Mouse (Mus musculus) heart, embryonic 15.5 days (tissue): ENCODE results near the gene Ptrh2. TPM values are rescaled to one million over a fixed set of nuclear protein-coding genes. Genes with fewer than 3 reads are reported as not detected.

Experiments
- ATAC-seq: fragments of 200-750 bp; cut with Nextera tagmentation; replicated peaks from 2 replicates; pipeline ENCODE4 v1.8.0; 2017; ENCODE audit warnings: low read depth, moderate TSS enrichment; ENCODE audit not compliant: insufficient number of reproducible peaks, insufficient read depth, low FRiP score
- H3K27ac ChIP-seq: fragments of 300-500 bp; sonication (generic); 2 replicates; pipeline ENCODE4 v1.5.1; 2015; ENCODE audit warnings: mild to moderate bottlenecking, inconsistent platforms
- H3K27me3 ChIP-seq: fragments of 300-500 bp; sonication (generic); 2 replicates; pipeline ENCODE4 v1.6.1; 2015; ENCODE audit warnings: inconsistent platforms
- H3K36me3 ChIP-seq: fragments of 300-500 bp; sonication (generic); 2 replicates; pipeline ENCODE4 v1.6.1; 2015; ENCODE audit warnings: mild to moderate bottlenecking, inconsistent platforms
- H3K4me1 ChIP-seq: fragments of 300-500 bp; sonication (generic); replicated peaks from 2 replicates; pipeline ENCODE4 v1.6.1; 2015; ENCODE audit warnings: inconsistent platforms
- H3K4me2 ChIP-seq: fragments of 300-500 bp; sonication (generic); 2 replicates; pipeline ENCODE4 v1.6.1; 2015; ENCODE audit warnings: inconsistent platforms, mild to moderate bottlenecking, moderate library complexity
- H3K4me3 ChIP-seq: fragments of 300-500 bp; sonication (generic); 2 replicates; pipeline ENCODE4 v1.5.1; 2015; ENCODE audit warnings: mild to moderate bottlenecking, inconsistent platforms
- H3K9ac ChIP-seq: fragments of 300-500 bp; sonication (generic); 2 replicates; pipeline ENCODE4 v1.6.1; 2015; ENCODE audit warnings: mild to moderate bottlenecking, inconsistent platforms
- H3K9me3 ChIP-seq: fragments of 300-500 bp; sonication (generic); replicated peaks from 2 replicates; pipeline ENCODE4 v1.6.1; 2016; ENCODE audit warnings: inconsistent platforms
- WGBS: fragments of 180-500 bp; shearing (Covaris S2); methylation state at CpG from one replicate; pipeline ENCODE4 v1.1.7; 2015; ENCODE audit warnings: mixed read lengths; 5-methylcytosine and 5-hydroxymethylcytosine counted together
- polyA plus RNA-seq: library from polyadenylated mRNA; unstranded; fragments of >200 nt; fragmentation: Nextera tagmentation; extraction: Ambion mirVana; gene quantifications from 2 replicates; pipeline ENCODE4 v1.2.1, GENCODE M21; 2015

The Ptrh2 gene
- polyA plus RNA-seq, 1 experiment from 2014 or later: 16.1 TPM

DNA sequence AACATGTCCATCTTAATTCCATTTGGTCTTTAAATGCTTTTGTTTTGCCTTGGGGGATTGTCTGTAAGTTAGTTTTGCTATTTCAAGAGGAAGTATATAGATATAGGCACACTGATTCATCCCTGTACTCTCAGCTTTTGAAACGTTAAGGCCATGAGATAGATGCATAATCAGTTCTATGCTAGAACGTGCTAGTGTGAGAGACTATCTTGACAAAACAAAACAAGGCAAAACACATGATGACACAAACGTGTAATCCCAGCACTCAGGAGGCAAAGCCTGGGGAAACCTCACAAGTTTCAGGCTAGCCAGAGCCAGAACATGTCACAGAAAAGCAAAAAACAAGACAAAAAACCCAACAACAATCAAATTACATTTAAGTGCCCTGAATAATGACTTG is 11.0 kb upstream of the Ptrh2 start:
- H3K36me3 ChIP-seq: no peaks in the 10 kb centered on the region
- no peaks in the 10 kb centered on the region for H3K27me3 ChIP-seq
- no peak for ATAC-seq
- no peaks in the 10 kb centered on the region for H3K9me3 ChIP-seq
- no peak overlapping the region for H3K4me2 ChIP-seq
- WGBS: 69% methylated on average over 3 of the region's 3 CpGs
- no peak overlapping the region for H3K27ac ChIP-seq
- peaks cover 8% of the 10 kb centered on the region; the same call in 1 of the 2 replicates for H3K4me1 ChIP-seq
- no peak overlapping the region for H3K9ac ChIP-seq
- H3K4me3 ChIP-seq: no peak overlapping the region

DNA sequence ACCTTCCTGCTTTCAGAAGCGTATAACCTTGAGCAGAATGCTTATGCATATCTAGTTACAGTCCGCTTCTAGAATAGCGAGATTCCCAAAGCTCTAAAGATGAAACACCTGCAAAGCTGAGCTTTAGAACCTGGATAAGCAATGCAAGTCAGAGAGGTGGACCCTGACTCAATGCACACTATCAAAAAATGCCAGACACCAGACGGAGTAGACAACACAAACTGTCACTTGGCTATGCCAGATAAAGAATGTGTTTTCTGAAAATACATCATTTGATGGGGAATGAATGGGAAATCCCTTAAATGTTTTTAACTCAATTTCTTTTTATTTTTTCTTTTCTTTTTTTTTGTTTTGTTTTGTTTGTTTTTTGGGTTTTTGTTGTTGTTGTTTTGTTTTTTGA is 8.3 kb upstream of the Ptrh2 start:
- no peak overlapping the region for H3K9ac ChIP-seq
- no peak overlapping the region for H3K27ac ChIP-seq
- H3K4me1 ChIP-seq: peaks cover 8% of the 10 kb centered on the region; the same call in 1 of the 2 replicates
- no peak overlapping the region for H3K4me3 ChIP-seq
- no peaks in the 10 kb centered on the region for H3K27me3 ChIP-seq
- no peak overlapping the region for H3K4me2 ChIP-seq
- 87% methylated on average over 4 of the region's 4 CpGs for WGBS
- no peaks in the 10 kb centered on the region for H3K9me3 ChIP-seq
- ATAC-seq: no peak
- H3K36me3 ChIP-seq: no peaks in the 10 kb centered on the region

DNA sequence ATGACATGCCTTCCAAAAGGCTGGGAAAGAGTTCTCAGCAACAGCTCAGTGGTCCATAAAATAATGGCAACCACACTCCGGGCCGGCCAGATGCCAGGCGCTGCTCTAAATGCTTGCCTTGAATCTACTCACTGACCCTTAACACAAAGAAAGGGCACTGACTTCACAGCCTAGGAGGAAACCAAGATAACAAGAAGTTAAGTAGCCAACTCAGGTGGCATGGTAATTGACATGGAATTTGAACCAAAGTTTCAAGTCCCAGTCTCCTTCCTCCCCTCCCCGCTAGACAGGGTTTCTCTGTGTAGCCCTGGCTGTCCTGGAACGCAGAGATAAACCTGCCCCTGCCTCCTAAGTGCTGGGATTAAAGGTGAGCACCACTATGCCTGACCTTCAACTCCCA is 4.8 kb upstream of the Ptrh2 start:
- Histone ChIP-seq H3K36me3 (no peaks in the 10 kb centered on the region), H3K27me3 (no peaks in the 10 kb centered on the region), H3K27ac (no peak overlapping the region), H3K4me3 (no peak overlapping the region), H3K4me2 (no peak overlapping the region), H3K4me1 (peaks cover 11% of the 10 kb centered on the region), H3K9ac (no peak overlapping the region), H3K9me3 (no peaks in the 10 kb centered on the region)
- no peak for ATAC-seq
- 73% methylated on average over 5 of the region's 5 CpGs for WGBS

DNA sequence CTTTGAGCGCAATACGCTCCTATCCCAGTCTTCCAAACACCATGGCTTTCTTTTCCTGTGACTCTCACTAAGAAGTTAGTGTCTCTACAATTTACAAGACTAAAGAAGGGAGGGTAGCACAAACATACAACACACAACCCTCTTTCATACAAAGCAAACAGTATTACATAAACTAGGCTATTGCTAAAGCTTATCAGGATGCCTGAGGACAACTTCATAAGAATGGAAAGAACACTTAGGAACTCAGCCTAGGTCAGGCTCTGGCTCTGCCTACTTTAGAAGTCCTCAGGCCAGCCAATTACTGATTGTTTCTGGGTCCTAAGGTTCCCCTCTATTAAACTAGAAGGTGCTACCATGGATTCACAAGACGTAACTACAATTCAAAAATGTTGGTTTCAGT is 3.1 kb upstream of the Ptrh2 start:
- H3K27ac ChIP-seq: no peak overlapping the region
- no peaks in the 10 kb centered on the region for H3K27me3 ChIP-seq
- 94% methylated on average over 3 of the region's 3 CpGs for WGBS
- no peak for ATAC-seq
- H3K9me3 ChIP-seq: no peaks in the 10 kb centered on the region
- H3K4me2 ChIP-seq: no peak overlapping the region
- H3K36me3 ChIP-seq: no peaks in the 10 kb centered on the region
- H3K4me1 ChIP-seq: peaks cover 22% of the 10 kb centered on the region
- H3K4me3 ChIP-seq: no peak overlapping the region
- H3K9ac ChIP-seq: 0 out of 2 replicates have a peak overlapping the region, but pooled peaks have one; percentile 7

DNA sequence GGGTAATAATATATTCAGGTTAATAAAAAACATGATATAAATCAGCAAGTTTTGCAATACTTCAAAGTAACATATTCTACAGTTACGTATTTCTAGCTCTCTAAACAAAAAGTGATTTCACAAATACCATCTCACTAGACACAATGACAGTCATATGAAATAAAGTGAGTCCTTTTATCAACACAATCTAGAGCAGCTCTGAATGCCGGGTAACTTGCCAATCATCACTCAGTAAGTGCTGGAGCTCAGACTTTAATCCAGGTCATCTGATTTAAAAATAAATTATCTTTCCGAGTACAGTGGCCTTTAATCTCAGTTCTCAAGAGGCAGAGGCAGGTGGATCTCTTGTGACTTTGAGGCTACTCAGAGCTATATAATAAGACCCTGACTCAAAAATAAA is 2.4 kb upstream of the Ptrh2 start:
- Histone ChIP-seq H3K27ac (no peak overlapping the region), H3K4me2 (no peak overlapping the region), H3K4me3 (no peak overlapping the region), H3K9ac (no peak overlapping the region), H3K9me3 (no peaks in the 10 kb centered on the region), H3K36me3 (no peaks in the 10 kb centered on the region), H3K4me1 (peaks cover 22% of the 10 kb centered on the region), H3K27me3 (no peaks in the 10 kb centered on the region)
- 63% methylated on average over 3 of the region's 3 CpGs for WGBS
- no peak for ATAC-seq

DNA sequence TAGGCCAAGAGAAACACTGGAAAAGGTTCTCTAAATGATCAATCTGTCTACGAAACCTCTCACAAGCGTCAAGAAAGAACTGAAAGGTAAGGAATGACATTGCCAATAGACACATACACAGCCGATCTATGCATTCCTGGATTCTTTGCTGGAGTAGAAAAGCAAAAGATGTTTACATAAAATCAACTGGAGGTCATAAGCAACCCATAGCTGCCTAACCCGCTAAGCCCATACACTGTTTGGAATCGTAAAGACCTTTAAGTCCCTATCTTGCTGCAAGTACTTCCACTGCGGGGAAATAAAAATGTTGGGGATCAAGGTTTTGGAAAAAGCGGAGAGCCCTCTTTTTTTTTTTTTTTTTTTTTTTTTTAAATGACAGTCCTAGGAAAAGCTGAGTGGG is 924 bp upstream of the Ptrh2 start:
- peak overlapping the region; percentile 91; the same call in 1 of the 2 replicates for H3K27ac ChIP-seq
- WGBS: 30% methylated on average over 7 of the region's 7 CpGs
- H3K27me3 ChIP-seq: no peaks in the 10 kb centered on the region
- ATAC-seq: no peak
- peak overlapping the region; percentile 80 for H3K9ac ChIP-seq
- peak overlapping the region; percentile 67 for H3K4me3 ChIP-seq
- H3K9me3 ChIP-seq: no peaks in the 10 kb centered on the region
- H3K36me3 ChIP-seq: no peaks in the 10 kb centered on the region; the same call in 1 of the 2 replicates
- peaks cover 24% of the 10 kb centered on the region for H3K4me1 ChIP-seq
- H3K4me2 ChIP-seq: peak overlapping the region; percentile 76

DNA sequence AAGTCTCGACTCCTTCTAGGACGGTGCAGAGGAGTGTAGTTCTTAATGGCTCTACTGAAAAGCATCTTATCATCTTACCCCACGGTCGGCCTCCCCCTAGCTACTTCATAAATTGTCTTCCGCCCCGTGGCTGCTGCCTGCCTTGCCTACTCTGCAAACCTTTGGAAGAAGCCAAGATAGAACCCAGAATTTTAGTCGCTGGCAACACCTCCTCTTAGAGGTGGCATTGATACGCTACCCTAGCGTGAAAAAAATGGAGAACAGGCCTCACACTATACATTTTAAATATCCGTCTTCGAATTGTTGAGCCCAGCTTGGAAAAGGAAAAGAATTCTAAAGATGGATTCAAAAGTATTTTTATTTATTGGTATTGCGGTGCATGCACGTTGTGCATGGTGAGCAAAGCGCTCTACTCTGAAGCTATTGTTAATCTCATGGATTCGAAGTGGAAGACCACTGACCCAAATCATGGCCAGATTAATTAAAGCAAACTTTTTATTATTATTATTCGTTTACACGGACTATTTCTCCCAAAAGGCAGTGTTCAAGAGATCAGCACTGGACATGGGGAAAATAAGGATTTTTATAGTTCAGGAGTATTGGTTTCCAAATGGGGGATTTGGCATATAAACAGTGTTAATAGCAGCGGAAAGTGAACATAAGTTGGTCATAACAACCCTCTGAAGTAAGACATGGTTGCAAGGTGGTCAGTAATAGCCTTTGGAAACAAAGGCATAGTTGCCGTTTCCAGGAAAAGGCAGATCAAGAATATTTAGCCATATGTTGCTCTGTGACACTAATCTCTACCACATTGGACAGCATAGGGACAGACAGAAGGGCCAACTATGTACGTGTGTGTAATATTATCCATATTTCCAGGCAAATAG is 584 bp downstream of the Ptrh2 start:
- peak overlapping the region; percentile 91 for H3K27ac ChIP-seq
- H3K4me3 ChIP-seq: peak overlapping the region; percentile 67
- peak overlapping the region; percentile 76 for H3K4me2 ChIP-seq
- H3K9me3 ChIP-seq: no peaks in the 10 kb centered on the region
- H3K36me3 ChIP-seq: peaks cover 9% of the 10 kb centered on the region
- no peaks in the 10 kb centered on the region for H3K27me3 ChIP-seq
- H3K4me1 ChIP-seq: peaks cover 24% of the 10 kb centered on the region
- WGBS: 7% methylated on average over 20 of the region's 20 CpGs
- H3K9ac ChIP-seq: peak overlapping the region; percentile 80
- ATAC-seq: no peak

DNA sequence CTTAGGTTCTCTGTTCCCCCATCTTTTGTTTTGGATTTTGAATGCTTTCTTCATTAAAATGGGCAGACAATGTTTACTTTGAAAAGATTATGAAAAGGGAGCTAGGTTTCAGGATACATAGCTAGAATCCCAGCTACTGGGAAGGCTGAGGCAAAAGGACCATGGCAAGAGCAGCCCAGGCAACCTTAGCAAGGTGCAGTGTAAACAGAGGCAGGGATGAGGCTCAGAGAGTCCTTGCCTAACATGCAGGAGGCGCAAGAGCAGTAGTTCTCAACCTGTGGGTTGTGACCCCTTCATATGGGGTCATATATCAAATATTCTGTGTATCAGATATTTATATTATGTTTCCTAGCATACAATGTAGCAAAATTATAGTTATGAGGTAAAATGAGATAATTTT is 1.6 kb downstream of the Ptrh2 start:
- Histone ChIP-seq H3K4me2 (peak overlapping the region; percentile 76), H3K9ac (no peak overlapping the region), H3K27ac (no peak overlapping the region), H3K4me1 (peaks cover 24% of the 10 kb centered on the region), H3K4me3 (0 out of 2 replicates have a peak overlapping the region, but pooled peaks have one; percentile 67), H3K36me3 (peaks cover 19% of the 10 kb centered on the region), H3K9me3 (no peaks in the 10 kb centered on the region), H3K27me3 (no peaks in the 10 kb centered on the region)
- 97% methylated on average over 1 of the region's 1 CpGs for WGBS
- ATAC-seq: no peak

DNA sequence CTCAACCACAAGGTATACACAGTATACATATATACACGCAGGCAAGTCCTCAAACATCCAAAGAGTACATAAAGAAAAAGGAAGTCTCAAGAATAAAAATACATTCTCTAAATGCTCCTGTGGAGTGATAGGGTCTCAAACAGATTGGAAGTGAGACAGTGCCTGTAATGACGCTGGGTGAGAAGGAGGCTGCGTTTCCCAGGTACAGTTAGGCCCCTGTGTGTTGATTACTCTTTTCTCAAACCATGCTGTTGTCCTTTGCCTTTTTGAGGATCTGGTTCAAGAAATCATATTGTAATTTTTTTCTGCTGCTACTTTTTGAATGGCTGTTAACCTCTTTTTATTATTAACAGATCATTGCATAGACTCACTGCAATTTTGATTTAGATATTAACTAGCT is 6.6 kb downstream of the Ptrh2 start:
- H3K36me3 ChIP-seq: peaks cover 59% of the 10 kb centered on the region
- H3K4me3 ChIP-seq: no peak overlapping the region
- WGBS: 92% methylated on average over 3 of the region's 3 CpGs
- H3K4me2 ChIP-seq: no peak overlapping the region
- ATAC-seq: no peak
- no peaks in the 10 kb centered on the region for H3K9me3 ChIP-seq
- H3K4me1 ChIP-seq: peaks cover 3% of the 10 kb centered on the region
- H3K27me3 ChIP-seq: no peaks in the 10 kb centered on the region
- no peak overlapping the region for H3K27ac ChIP-seq
- no peak overlapping the region for H3K9ac ChIP-seq

DNA sequence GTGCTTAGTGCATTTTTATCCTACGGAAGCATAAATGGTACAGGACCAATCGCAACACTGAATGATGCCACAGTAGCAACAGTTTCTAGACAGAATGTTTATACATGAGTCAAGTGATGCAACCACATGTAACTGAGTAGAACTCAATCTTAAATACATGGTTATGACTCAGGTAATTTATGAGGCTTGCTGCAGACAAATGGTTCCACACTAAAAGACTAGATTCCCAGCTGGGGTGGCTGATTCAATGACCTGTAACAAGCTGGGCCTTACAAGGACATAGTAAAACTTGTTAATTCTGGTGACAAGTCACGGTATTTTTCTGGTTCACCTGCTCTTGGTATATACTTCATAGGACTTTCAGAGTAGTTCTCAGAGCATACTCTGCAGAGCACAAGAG is 7.7 kb downstream of the Ptrh2 start:
- Histone ChIP-seq H3K4me3 (no peak overlapping the region), H3K27me3 (no peaks in the 10 kb centered on the region), H3K4me2 (no peak overlapping the region), H3K36me3 (peaks cover 67% of the 10 kb centered on the region), H3K4me1 (peaks cover 2% of the 10 kb centered on the region; the same call in 1 of the 2 replicates), H3K27ac (no peak overlapping the region), H3K9me3 (no peaks in the 10 kb centered on the region), H3K9ac (no peak overlapping the region)
- no peak for ATAC-seq
- 90% methylated on average over 3 of the region's 3 CpGs for WGBS

DNA sequence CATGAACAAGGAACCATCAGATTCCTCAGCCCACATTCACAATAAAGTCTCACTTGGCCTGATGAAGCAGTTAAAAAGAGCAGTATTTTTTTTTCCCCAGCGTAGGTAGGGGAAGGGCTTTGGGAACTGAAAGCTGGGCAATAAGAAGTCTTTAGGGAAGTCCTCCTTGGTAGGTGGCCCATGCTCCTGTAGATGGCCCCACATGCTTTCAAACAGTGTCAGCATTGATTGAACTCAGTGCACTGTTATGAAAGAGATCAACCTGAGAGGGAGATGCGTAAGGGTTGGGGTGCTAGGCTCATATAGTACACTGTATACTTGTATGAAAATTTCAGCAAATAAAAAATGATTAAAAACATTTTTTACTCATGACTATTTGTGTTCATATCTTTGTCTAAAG is 8.2 kb downstream of the Ptrh2 start:
- no peaks in the 10 kb centered on the region for H3K9me3 ChIP-seq
- no peak overlapping the region for H3K9ac ChIP-seq
- ATAC-seq: no peak
- no peak overlapping the region for H3K27ac ChIP-seq
- H3K4me3 ChIP-seq: no peak overlapping the region
- 87% methylated on average over 2 of the region's 2 CpGs for WGBS
- peaks cover 2% of the 10 kb centered on the region; the same call in 1 of the 2 replicates for H3K4me1 ChIP-seq
- H3K4me2 ChIP-seq: no peak overlapping the region
- no peaks in the 10 kb centered on the region for H3K27me3 ChIP-seq
- H3K36me3 ChIP-seq: peaks cover 71% of the 10 kb centered on the region

DNA sequence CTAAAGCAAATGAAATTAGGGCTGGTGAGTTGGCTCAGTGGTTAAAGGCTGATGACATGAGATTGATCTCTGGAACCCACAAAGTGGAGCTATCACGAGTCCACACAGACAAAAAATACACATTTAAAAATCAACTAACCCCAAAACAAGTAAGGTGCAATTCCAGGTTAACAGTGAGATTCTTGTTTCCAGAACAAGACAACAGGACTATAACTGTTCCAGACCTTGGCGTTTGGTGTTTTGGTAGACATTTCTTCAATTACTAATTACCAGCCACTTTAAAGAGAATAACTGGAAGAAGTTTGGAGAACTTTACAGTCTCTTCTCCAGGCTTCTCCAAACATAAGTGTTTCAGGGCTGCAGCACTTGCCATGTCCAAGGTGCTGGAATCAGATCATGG is 8.8 kb downstream of the Ptrh2 start:
- Histone ChIP-seq H3K9ac (no peak overlapping the region), H3K4me1 (no peaks in the 10 kb centered on the region), H3K4me3 (no peak overlapping the region), H3K4me2 (no peak overlapping the region), H3K9me3 (no peaks in the 10 kb centered on the region), H3K27ac (no peak overlapping the region), H3K27me3 (no peaks in the 10 kb centered on the region), H3K36me3 (peaks cover 77% of the 10 kb centered on the region)
- ATAC-seq: no peak
- 91% methylated on average over 2 of the region's 2 CpGs for WGBS
